Mouse (Mus musculus): ENCODE data around the gene Crebrf.

Crebrf gene

GRCm38 (mm10) chr17:26778430-26779100, 63.1 kb downstream of the Crebrf start:
- no peak for DNase-seq (ENCODE audit: low spot score)

DNA sequence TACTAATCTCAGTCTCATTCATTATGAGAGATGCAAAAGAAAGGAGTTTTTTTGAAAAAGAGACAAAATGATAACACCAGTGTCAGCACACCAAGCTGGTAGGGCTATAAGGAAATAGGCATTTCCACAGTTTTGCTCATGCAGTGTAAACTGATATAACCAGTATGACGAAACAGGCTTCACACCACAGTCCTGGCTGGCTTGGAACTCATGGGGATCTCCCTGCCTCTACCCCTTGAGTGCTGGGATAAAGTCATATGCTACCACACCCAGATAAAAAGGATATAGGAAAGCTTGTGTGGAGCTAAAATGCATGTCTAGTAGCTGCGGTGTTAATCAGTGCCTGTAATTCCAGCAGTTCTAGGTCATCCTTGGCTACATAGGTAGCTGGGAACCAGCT, 64.0 kb downstream of the Crebrf start:
- DNase-seq (ENCODE audit: low spot score): no peak

DNA sequence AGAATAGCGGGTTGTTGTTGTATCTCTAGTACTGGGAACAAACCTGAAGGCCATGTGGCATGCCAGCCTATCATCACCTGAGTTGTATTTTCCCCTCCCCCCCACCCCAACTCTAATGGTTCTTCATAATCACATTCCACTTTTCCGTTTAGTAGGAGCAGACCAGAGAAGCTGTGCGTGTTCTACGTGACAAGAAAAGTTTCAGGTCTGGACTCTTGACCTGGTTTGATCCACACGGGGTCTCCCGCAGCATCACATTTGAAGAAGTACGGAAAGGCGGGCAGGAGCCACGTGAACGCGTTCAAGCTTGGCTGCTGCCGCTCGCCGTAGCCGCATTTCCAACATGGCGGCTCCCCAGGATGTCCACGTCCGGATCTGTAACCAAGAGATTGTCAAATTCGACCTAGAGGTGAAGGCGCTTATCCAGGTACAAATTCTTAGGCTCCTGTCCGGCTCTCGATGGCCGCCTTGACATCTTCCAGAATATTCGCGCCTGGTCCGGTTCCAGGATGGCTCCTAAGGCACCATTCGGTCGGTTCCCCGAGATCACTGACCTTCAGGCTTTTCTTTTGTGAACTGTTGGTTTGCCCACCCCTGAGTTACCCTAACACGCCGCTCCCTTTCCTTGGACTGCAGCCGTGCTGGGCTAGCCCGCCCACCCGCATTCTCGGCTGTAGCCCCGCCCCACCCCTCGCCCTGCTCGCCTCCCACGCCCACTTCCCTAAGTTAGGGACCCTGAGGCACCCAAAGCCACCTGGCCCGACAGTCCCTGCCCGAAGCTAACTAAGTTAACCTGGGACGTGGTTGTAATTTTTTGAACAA, 65.5 kb downstream of the Crebrf start, which contains the start of gene Bnip1:
Gene Bnip1, plus strand, starts transcription at position 317 of the 822 bp plus-strand sequence.
- DNase-seq (ENCODE audit: low spot score): peak; percentile 62

- DNase-seq (ENCODE audit: low spot score): no peak
Observed at GRCm38 (mm10) chr17:26781610-26782043, 66.2 kb downstream of the Crebrf start.

DNA sequence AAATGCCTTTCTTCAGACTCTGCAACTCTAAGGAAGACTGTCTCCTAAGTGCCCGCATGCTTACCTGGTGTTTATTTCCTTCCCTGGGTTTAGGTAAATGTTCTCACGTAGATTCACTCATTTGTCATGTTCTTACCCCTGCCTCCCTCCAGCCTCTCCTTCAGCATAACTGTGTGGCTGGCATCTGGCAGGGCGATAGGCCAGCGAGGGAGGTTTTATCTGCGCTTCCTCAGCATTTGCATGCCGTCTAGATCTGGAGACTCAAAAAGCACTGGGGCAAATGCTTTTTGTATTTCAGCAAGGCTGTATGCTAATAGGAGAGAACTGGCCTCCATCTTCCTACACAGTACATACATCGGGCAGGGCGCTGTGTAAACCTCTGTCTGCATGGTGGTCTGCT, 69.1 kb downstream of the Crebrf start:
- DNase-seq (ENCODE audit: low spot score): peak; percentile 42

- DNase-seq (ENCODE audit: low spot score): no peak
Observed at GRCm38 (mm10) chr17:26786586-26786985, 71.1 kb downstream of the Crebrf start.

GRCm38 (mm10) chr17:26788986-26789385, 73.5 kb downstream of the Crebrf start:
- DNase-seq (ENCODE audit: low spot score): no peak

GRCm38 (mm10) chr17:26789460-26790268, 74.2 kb downstream of the Crebrf start:
- DNase-seq (ENCODE audit: low spot score): no peak

DNA sequence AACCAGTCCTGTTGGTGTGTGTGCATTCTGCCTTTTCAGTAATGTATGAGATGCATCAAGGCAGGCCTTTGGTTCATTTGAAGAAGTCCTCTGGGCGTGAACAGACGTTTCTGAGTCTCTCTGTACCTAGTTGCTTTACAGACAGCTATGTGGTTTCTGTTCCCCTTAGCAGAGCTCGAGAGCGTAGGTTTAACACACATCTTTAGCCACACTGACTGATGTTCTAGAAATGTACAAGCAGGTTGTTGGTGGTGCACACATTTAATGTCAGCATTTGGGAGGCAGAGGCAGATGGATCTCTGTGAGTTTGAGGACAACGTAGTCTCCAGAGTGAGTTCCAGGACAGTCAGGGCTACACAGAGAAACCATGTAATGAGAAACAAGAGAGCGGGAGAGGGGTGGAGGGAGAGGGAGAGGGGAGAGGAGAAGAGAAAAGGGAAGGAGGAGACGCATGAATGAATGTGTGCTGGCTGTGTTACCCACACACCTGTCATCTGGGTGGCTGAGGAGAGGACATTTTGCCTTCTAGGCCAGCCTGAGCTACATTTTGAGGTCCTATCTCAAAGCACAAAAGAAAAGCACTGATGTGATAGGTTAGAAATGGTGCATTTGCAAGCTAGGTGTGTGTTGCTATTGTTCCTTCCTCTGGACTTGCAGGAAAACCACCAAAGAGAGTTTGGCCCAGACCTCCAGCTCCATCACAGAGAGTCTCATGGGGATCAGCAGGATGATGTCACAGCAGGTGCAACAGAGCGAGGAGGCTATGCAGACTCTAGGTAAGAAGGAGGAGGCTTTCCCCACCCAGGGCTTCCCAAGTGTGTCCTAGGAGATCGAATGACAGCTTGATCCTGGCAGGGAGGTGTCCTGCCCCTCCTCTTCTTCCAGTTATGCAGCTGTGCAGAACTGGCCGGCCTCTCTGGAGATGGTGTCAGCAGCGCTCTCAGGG, 75.1 kb downstream of the Crebrf start:
- peak; percentile 15 for DNase-seq (ENCODE audit: low spot score)

- DNase-seq (ENCODE audit: low spot score): no peak
Observed at GRCm38 (mm10) chr17:26791580-26791979, 76.1 kb downstream of the Crebrf start.

- no peak for DNase-seq (ENCODE audit: low spot score)
Observed at GRCm38 (mm10) chr17:26792096-26792495, 76.6 kb downstream of the Crebrf start.

DNA sequence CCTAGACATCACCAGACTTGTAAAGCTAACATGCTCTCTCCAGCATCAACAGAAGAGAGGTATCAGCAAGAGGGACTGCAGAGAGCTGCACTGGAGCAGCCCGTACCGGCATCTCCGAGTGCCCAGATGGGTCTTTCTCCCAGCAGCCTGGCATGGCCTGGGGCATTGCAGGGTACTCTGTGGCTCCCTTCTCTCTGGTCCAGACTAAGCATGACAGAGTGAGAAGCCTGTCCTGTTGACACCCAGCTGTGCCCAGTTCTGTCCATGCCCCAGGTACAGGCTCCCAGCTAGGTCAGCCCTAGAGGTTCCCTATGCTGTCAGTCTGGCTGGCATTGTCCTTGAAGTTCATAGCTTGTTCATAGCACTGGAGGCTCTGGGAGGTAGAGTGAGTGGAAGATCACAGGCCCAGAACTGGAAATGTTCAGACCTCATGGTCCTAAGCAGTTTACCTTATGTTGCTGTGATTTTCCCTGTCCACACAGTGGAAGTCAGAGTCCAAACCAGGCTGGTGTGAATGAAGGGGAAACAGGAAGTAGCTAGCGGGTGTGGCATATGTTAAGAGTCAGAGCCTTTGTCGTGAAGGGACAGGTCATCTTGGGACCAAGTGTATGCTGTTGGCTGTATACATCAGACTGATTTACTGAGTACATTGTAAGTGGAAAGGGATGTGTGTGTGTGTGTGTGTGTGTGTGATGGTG, 77.8 kb downstream of the Crebrf start:
- no peak for DNase-seq (ENCODE audit: low spot score)

GRCm38 (mm10) chr17:26794744-26795143, 79.3 kb downstream of the Crebrf start:
- DNase-seq (ENCODE audit: low spot score): peak; percentile 22

GRCm38 (mm10) chr17:26795386-26795785, 79.9 kb downstream of the Crebrf start:
- DNase-seq (ENCODE audit: low spot score): no peak

DNA sequence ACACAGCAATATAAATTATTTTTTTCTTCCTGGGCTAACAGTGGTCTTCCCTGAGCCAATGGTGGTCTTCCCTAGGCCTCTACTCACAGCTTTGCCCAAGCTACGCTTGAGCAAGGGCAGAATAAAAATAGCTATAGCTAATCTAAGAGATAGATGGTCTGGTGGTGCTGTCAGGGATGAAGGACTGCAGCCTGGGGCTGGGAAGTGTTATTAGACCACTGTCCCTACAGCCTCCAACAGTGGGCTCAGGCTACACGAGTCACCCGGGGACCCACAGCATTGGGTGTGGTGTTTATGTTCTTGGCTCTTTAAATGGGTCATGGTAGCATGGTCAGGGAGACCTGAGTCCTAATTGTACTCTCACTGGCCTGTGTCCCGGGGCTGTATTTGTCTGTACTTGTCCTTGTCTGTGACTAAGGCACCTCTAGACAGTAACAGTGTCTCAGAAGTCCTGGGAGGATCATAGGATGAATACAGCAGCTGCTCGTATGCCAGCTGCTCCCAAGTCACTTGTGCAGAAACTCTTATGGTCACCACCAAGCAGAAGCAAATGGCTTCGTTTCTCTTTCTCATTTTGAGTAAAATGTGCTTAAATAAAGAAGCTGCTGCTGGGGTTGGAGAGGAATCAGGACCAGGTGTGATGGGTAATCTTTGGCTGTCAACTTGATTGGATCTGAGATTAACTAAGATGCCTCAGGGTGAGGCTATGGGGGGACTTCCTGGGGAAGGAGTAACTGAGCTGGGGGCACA, 82.1 kb downstream of the Crebrf start:
- DNase-seq (ENCODE audit: low spot score): no peak

DNA sequence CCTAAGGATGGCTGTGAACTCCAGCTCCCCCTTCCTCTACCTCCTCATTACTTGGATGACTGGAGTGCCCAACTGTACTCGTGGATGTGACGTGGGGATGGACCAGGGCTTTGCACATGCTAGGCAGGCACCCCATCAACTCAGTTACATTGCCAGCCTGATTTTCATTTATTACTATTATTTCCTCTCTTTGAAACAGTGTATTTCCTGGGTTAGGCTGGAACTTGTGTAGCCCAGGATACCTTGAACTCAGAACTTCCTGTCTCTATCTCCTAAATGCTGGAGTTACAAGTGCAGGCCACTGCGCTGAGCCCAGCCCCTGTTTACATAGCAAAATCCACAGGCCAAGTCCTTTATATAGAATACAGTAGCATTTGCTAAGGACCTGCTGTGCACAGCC, 87.4 kb downstream of the Crebrf start:
- DNase-seq (ENCODE audit: low spot score): no peak

DNA sequence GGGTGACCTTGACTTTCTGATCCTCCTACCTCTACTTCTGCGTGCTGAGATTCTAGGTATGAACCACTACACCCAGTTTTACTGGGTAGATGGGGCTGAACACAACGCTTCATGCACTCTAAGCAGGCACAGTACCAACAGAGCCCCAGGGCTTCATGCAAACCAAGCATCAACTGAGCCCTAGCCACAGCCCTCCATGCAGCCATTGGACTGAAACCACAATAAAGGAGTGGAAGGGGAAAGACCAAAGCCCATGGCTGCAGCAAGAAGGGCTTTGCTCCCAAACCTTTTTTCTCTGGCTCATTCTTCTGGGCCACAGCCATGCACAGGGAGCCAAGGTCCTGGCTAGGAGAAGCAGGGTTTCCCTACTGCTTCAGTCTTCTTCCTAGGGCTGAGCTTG, 97.2 kb downstream of the Crebrf start:
- no peak for DNase-seq (ENCODE audit: low spot score)

DNA sequence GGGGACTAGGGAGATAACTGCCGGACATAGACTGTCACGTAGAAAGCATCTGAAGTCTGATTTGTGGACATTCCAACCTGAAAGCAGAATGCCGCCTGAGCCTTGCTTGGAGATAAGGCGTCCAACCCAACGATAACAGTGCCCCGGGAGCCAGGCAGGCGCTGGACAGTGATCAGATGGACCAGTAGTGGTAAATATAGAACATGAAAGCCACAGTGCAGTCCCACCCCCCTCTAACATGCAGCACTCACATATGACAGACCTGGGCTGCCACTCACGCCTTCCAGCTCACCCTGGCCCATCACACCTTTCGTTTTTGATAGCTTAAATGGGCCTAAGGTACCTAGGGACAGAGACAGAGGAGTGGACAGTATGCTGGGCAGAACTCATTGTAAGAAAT, 98.0 kb downstream of the Crebrf start:
- DNase-seq (ENCODE audit: low spot score): no peak

- DNase-seq (ENCODE audit: low spot score): no peak
Observed at GRCm38 (mm10) chr17:26816810-26817209, 101.4 kb downstream of the Crebrf start.

DNA sequence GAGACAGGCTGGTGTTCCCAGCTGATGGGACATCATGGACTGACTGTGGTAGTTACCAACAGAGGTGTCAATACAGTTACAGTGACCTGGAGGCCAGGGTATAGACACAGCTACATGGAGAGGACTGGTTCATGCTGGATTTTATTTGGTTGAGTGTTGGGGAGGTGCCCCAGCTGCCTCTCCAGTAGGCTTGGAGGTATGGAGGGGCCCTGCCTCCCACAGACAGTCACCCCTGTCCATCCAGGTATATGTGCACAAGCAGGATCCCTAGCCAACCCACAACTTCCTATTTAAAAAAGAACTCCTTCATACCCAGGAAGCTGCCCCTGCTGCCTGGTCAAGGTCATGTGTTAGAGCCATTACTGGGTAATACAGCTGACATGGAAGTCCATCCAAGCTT, 102.3 kb downstream of the Crebrf start:
- DNase-seq (ENCODE audit: low spot score): no peak
